Mouse (Mus musculus) heart, postnatal 0 days (tissue): ENCODE measurements around the gene Fam102a.

Experiments
- CTCF ChIP-seq: IDR thresholded peaks from 2 replicates; pipeline ENCODE4 v1.5.1; 2016; ENCODE audit warnings: antibody characterized with exemption, control low read depth, low read depth
- EP300 ChIP-seq: IDR thresholded peaks from 2 replicates; pipeline ENCODE4 v1.6.1; 2016; ENCODE audit warnings: antibody characterized with exemption, low read depth

- TF ChIP-seq CTCF, result no peak
- no peak for TF ChIP-seq EP300
These were observed 61.6 kb downstream of the Fam102a start for GRCm38 (mm10) chr2:32596725-32597124.
